Mouse (Mus musculus) C2C12 (cell line): ENCODE results near the gene Pik3r6.

ENCODE experiments used
- CEBPB ChIP-seq: IDR thresholded peaks from one replicate; pipeline ENCODE4 v1.6.1; 2011; ENCODE audit warnings: low read depth, mild to moderate bottlenecking, control low read depth, moderate library complexity
- CTCF ChIP-seq: IDR thresholded peaks from one replicate; pipeline ENCODE4 v1.5.1; 2011; ENCODE audit not compliant: control insufficient read depth, insufficient read depth, insufficient read length
- FOSL1 ChIP-seq: IDR thresholded peaks from one replicate; pipeline ENCODE4 v1.8.0; 2011; ENCODE audit warnings: mild to moderate bottlenecking, low read length; ENCODE audit not compliant: poor library complexity, insufficient read depth, severe bottlenecking
- MAX ChIP-seq: IDR thresholded peaks from one replicate; pipeline ENCODE4 v1.6.1; 2011; ENCODE audit warnings: mild to moderate bottlenecking, control low read depth
- MYOD1 ChIP-seq: IDR thresholded peaks from one replicate; pipeline ENCODE4 v1.6.1; 2011; ENCODE audit warnings: low read depth; ENCODE audit not compliant: control insufficient read depth, insufficient read length
- MYOG ChIP-seq: IDR thresholded peaks from one replicate; pipeline ENCODE4 v1.6.1; 2011; ENCODE audit not compliant: control insufficient read depth, insufficient read length; ENCODE audit errors: extremely low read depth
- USF1 ChIP-seq: IDR thresholded peaks from one replicate; pipeline ENCODE4 v1.6.1; 2011; ENCODE audit warnings: low read depth, mild to moderate bottlenecking, control low read depth, moderate library complexity

DNA sequence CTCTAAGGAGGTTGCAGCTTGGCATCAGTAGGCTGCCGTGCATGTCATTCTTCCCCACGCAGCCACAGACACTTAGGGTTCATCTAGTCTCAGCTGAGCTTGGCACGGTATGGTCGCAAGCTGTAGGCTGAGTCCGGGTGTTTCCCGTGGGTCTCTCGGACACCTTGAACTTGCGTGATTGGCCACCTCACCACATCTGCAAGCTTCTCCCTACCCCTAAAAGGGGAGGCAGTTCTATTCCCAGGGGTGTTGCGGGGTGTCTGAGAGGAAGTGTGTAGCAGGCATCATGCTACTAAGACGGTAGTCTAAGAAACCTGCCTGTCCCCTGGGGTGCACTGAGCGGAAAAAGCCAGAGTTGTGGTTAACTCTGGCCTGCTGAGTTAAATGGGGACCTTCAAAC is 4.3 kb upstream of the Pik3r6 start:
- TF ChIP-seq CTCF (no peak), USF1 (no peak), MYOD1 (no peak), MYOG (no peak), MAX (no peak), CEBPB (no peak), FOSL1 (no peak)
